Mouse (Mus musculus) megakaryocyte, embryonic 14.5 days (primary cell): ENCODE data around the gene Gtf2i. TPM values are rescaled to one million over a fixed set of nuclear protein-coding genes. Genes with fewer than 3 reads are reported as not detected.
A peak's percentile ranks its signal among the peaks of the same experiment; 100 is the strongest.

Source experiments
- H3K27me3 ChIP-seq: replicated peaks from 2 replicates; pipeline ENCODE3; 2012; ENCODE audit warnings: inconsistent platforms
- H3K36me3 ChIP-seq: replicated peaks from 2 replicates; pipeline ENCODE3; 2012; ENCODE audit warnings: low read length, inconsistent platforms, mixed read lengths
- H3K4me1 ChIP-seq: 2 replicates; pipeline ENCODE4 v1.6.1; 2012; ENCODE audit warnings: inconsistent platforms
- H3K4me3 ChIP-seq: replicated peaks from 2 replicates; pipeline ENCODE3; 2012; ENCODE audit warnings: moderate library complexity, mild to moderate bottlenecking, inconsistent platforms
- H3K9me3 ChIP-seq: 2 replicates; pipeline ENCODE4 v1.6.1; 2012; ENCODE audit warnings: inconsistent platforms
- FLI1 ChIP-seq: IDR thresholded peaks from 2 replicates; pipeline ENCODE4 v1.6.1; 2012; ENCODE audit warnings: low read length, inconsistent platforms, mixed read lengths
- GATA1 ChIP-seq: IDR thresholded peaks from 3 replicates; pipeline ENCODE4 v1.6.1; 2012; ENCODE audit warnings: mixed read lengths, low read length, inconsistent platforms, borderline replicate concordance
- polyA plus RNA-seq: library from polyadenylated mRNA; stranded (reverse); fragments of >175 nt; gene quantifications from 2 replicates; pipeline ENCODE4 v1.2.3, GENCODE M21; 2012; ENCODE audit warnings: low replicate concordance; ENCODE audit not compliant: insufficient read depth

The Gtf2i gene
- polyA plus RNA-seq, 1 experiment = 87.1 TPM

DNA sequence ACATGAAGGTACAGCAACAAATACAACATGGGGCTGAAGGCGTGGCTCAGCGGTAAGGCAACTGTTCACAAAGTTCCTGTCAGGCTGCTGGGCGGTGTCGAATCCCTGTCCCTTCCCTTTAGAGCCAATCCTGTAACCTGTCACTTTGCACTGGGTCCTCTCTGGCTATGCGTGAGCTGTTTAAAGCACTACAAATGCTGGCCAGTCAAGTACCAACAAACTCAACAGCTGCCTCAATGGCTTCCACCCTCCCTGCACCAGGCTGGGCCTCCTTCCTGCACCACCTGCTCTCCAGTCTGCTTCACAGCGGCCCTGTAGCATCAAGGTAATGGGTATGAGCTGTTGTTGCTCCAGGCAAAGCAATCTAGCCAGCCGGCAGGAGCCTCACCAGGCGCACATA lies 45.8 kb downstream of the Gtf2i start:
- Histone ChIP-seq H3K4me1 (peaks cover 69% of the 10 kb centered on the region), H3K36me3 (peaks cover 92% of the 10 kb centered on the region)
- TF ChIP-seq FLI1 (no peak), GATA1 (no peak)

DNA sequence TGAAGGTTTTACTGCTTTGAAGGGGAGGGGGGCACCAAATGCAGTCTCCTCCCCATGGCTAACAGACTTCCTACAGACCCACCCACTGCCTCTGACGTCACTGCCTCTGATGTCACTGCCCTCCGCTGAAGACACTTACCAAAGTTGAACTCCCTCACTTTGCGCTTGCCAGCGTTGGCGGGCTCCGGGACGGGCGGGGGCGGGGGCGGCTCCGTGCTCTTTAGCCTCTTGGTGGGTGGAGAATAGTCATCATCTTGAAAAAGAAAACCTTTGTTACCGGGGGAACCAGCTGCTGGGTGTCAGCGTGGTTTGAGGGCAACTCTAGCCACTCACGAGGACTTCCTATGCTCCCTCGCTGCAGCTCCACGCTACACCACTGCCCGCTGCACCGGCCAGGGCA lies 48.2 kb downstream of the Gtf2i start:
- no peaks in the 10 kb centered on the region for H3K27me3 ChIP-seq
- H3K9me3 ChIP-seq = no peaks in the 10 kb centered on the region
- peaks cover 92% of the 10 kb centered on the region for H3K36me3 ChIP-seq
- peaks cover 59% of the 10 kb centered on the region for H3K4me1 ChIP-seq
- TF ChIP-seq FLI1 (no peak), GATA1 (no peak)
- H3K4me3 ChIP-seq = no peak overlapping the region

More for the DNA sequence above, 45.8 kb downstream of the Gtf2i start:
- H3K9me3 ChIP-seq = no peaks in the 10 kb centered on the region
- peak overlapping the region; percentile 71 for H3K4me3 ChIP-seq
- H3K27me3 ChIP-seq = no peaks in the 10 kb centered on the region

GRCm38 (mm10) chr5:134265890-134266289 lies 48.7 kb downstream of the Gtf2i start:
- Histone ChIP-seq H3K4me1 (peaks cover 57% of the 10 kb centered on the region), H3K27me3 (no peaks in the 10 kb centered on the region), H3K4me3 (no peak overlapping the region), H3K9me3 (no peaks in the 10 kb centered on the region), H3K36me3 (peaks cover 92% of the 10 kb centered on the region)
- TF ChIP-seq GATA1 (no peak), FLI1 (no peak)

GRCm38 (mm10) chr5:134260001-134260636 lies 54.4 kb downstream of the Gtf2i start:
- Histone ChIP-seq H3K36me3 (peaks cover 98% of the 10 kb centered on the region), H3K4me3 (no peak overlapping the region), H3K9me3 (no peaks in the 10 kb centered on the region), H3K27me3 (no peaks in the 10 kb centered on the region), H3K4me1 (peaks cover 58% of the 10 kb centered on the region)
- TF ChIP-seq FLI1 (no peak), GATA1 (no peak)

GRCm38 (mm10) chr5:134258934-134259333 lies 55.6 kb downstream of the Gtf2i start:
- H3K4me3 ChIP-seq = no peak overlapping the region
- H3K9me3 ChIP-seq = no peaks in the 10 kb centered on the region
- peaks cover 98% of the 10 kb centered on the region for H3K36me3 ChIP-seq
- TF ChIP-seq FLI1 (no peak), GATA1 (no peak)
- peaks cover 64% of the 10 kb centered on the region for H3K4me1 ChIP-seq
- H3K27me3 ChIP-seq = no peaks in the 10 kb centered on the region

DNA sequence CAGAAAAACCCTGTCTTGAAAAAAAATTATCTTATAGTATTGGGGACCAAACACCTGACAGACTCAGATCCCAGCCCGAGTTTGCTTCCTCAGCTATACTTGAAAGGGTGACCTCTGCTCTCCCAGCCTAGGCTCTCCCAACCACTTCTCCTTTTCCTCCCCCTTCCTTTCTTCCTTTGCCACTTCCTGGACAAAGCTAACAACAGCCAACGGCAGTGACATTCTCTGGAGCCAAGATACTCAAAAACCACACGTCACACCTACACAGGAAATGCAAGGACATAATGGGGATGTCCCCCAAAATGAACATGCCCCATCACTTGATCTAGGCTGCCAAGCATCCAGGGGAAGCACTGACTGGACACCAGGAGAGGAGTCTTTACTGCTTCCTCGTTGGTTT lies 56.2 kb downstream of the Gtf2i start:
- Histone ChIP-seq H3K4me3 (peak overlapping the region; percentile 1), H3K4me1 (peaks cover 66% of the 10 kb centered on the region), H3K36me3 (peaks cover 98% of the 10 kb centered on the region), H3K9me3 (no peaks in the 10 kb centered on the region), H3K27me3 (no peaks in the 10 kb centered on the region)
- TF ChIP-seq GATA1 = no peak
- no peak for TF ChIP-seq FLI1

GRCm38 (mm10) chr5:134257349-134258031 lies 57.1 kb downstream of the Gtf2i start:
- H3K36me3 ChIP-seq = peaks cover 98% of the 10 kb centered on the region
- H3K4me1 ChIP-seq = peaks cover 68% of the 10 kb centered on the region
- peak overlapping the region; percentile 51 for H3K4me3 ChIP-seq
- no peaks in the 10 kb centered on the region for H3K9me3 ChIP-seq
- TF ChIP-seq GATA1 (no peak), FLI1 (no peak)
- H3K27me3 ChIP-seq = no peaks in the 10 kb centered on the region

DNA sequence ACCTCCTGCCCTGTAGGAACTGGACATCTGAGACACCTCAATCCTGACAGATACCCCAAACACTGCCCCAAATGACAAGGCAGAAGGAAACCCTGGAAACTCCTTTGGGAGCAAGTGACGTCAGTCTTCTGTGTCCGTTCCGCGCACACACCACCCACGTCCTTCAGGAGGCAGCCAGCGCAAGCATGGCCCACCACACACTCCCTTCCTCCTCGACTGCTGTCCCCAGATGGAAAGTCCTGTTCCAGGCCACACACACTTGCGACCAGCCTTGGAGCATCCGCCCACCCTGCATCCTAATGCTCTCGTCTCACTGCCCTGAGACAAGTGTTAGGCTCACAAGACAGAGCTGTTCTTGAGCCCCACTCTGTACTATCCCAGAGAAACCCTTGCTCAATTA lies 59.3 kb downstream of the Gtf2i start:
- Histone ChIP-seq H3K9me3 (no peaks in the 10 kb centered on the region), H3K4me3 (no peak overlapping the region), H3K27me3 (no peaks in the 10 kb centered on the region), H3K36me3 (peaks cover 96% of the 10 kb centered on the region), H3K4me1 (peaks cover 67% of the 10 kb centered on the region)
- TF ChIP-seq FLI1 (no peak), GATA1 (no peak)

DNA sequence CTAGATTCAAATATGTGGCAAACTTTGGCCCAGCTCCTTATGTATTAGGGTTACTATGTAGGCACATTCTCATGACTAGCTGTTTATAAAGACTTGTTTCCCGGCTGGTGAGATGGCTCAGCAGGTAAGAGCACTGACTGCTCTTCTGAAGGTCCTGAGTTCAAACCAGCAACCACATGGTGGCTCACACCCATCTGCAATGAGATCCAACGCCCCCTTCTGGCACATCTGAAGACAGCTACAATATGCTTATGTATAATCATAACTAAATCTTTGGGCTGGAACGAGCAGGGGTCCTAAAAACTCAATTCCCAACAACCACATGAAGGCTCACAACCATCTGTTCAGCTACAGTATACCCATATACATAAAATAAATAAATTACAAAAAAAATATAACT lies 60.8 kb downstream of the Gtf2i start:
- no peak overlapping the region for H3K4me3 ChIP-seq
- H3K4me1 ChIP-seq = peaks cover 65% of the 10 kb centered on the region
- no peaks in the 10 kb centered on the region for H3K9me3 ChIP-seq
- H3K36me3 ChIP-seq = peaks cover 95% of the 10 kb centered on the region
- no peaks in the 10 kb centered on the region for H3K27me3 ChIP-seq
- TF ChIP-seq GATA1 (no peak), FLI1 (no peak)

- H3K9me3 ChIP-seq = no peaks in the 10 kb centered on the region
- no peak overlapping the region for H3K4me3 ChIP-seq
- TF ChIP-seq FLI1 (no peak), GATA1 (no peak)
- H3K4me1 ChIP-seq = peaks cover 59% of the 10 kb centered on the region
- H3K36me3 ChIP-seq = peaks cover 97% of the 10 kb centered on the region
- H3K27me3 ChIP-seq = no peaks in the 10 kb centered on the region
Measured at GRCm38 (mm10) chr5:134251083-134251482, 63.5 kb downstream of the Gtf2i start.
